Mouse (Mus musculus): ENCODE measurements around the gene D130052B06Rik.
A peak's percentile ranks its signal among the peaks of the same experiment; 100 is the strongest.

Gene D130052B06Rik

DNA sequence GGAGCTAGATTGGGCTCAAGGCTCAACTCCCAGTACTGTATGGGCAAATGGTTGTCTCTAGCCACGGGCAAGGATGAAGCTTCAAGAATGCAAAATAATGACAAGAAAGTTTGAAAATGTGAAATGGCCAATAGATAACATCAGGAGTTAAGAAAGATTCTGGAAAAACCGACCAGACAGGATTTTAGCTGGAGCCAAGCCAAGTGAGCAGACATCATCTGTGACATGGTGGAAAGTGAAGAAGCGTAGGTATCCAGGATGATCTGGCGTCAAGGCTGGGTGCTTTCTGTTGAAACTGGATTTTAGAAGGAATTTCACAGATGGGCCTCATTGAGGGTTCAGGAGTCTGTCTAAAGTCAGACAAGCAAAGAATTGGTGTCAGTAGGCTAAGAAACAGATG lies at the start of gene D130052B06Rik:
D130052B06Rik (plus strand) TSS at position 317 of the 400 bp plus-strand sequence.
- DNase-seq (ENCODE audit: low spot score): peak; percentile 66

DNA sequence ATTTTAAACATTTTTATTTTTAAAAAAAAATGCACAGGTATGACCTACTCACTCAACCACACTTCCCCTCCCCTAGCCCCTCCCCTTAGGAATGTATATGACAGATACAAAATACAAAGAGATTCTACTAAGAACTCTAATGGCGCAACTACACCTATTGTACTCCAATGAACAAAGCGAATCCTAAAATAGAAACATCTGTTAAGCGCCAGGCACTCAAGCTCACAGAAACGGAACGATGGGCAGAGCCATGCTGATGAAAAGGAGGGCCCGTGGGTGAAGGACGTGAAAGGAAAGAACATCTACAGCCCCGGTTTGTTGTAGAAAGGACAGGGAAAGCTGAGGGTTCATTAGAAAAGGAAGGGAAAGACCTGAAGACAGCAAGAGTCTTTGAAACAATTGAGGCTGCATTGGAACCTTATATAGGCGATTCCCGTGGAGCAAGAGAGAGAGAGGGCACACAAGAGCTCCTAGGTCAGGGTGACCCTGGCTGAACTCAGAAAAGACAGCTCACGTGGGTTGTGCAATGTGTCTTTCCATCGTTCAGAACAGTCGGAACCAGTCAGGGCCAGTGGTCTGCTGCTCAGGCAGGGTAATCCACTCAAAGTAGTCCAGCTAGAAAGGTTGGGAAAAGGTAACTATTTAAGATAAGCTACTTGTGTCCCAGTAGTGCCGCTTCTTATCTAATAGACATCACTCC lies 48.1 kb upstream of the D130052B06Rik start:
- DNase-seq (ENCODE audit: low spot score): no peak

DNA sequence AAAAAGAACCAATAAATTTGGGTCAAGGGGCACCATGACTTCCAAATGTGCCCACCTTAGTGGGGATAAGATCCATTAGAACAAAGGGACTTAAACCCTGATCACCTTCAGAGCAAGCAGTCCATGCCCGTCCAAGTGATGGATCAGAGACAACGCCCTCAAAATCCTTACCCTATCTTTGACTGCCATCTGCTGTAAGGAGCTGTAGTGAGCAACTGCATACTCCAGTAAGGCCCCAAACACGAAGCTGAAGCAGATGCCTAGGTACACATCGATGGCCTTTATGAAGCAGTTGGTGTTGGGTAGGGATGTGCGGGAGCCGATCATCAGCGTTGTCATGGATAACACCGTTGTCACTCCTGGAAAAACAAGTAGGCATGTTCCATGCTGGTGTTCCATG lies 45.0 kb upstream of the D130052B06Rik start:
- DNase-seq (ENCODE audit: low spot score): no peak

DNA sequence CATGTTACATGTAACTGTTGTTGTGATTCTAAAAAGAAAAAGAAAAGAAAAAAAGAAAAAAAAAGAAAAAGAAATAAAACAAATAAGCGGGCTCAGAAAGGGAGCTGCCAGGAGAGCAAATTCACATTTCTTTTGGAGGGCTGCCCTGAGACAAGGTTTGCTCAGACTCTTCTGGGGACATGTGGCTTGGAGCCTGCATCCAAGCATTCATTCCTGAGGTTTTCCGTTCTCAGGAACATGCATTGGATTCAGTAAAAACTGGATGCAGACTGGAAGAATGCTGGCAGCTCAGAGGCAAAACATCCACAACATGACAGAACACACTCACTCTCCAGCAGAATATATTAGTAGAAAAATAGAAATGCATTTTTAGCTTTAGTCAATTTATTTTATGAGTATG lies 35.2 kb upstream of the D130052B06Rik start:
- no peak for DNase-seq (ENCODE audit: low spot score)

DNA sequence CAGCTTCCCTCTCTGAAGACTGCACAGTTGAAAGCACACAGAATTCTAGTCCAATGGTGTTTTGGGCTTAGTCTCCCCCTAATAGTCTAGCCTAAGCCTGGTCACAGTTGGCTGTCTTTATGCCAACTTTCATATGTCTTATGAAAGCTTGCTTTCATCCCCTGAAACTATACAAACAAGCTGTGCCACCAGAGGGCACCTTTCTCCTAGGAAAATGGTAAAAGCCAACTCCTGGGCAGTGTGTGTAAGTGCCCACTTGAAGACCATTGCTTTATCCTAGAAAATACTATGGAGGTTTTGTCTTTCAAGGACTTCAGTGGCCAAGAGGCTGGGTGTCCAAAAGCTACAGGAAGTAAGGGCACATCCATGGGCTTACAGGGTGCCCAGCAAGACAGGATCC lies 28.7 kb upstream of the D130052B06Rik start:
- peak; percentile 21 for DNase-seq (ENCODE audit: low spot score)

DNA sequence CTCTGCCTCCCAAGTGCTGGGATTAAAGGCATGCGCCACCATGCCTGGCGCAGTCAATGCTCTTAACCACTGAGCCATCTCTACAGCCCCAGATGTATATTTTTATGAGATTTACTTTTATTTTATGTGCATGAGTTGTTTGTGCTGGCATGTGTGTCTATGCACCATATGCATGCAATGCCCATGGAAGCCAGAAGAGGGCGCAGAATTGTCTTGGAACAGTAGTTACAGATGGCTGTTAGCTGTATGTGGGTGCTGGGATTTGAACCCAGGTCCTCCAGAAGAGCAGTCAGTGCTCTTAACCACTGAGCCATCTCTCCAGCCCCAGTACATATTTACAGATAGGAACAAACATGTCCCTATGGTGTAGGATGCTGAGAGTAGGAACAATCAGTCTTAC lies 24.2 kb upstream of the D130052B06Rik start:
- DNase-seq (ENCODE audit: low spot score): peak; percentile 9

DNA sequence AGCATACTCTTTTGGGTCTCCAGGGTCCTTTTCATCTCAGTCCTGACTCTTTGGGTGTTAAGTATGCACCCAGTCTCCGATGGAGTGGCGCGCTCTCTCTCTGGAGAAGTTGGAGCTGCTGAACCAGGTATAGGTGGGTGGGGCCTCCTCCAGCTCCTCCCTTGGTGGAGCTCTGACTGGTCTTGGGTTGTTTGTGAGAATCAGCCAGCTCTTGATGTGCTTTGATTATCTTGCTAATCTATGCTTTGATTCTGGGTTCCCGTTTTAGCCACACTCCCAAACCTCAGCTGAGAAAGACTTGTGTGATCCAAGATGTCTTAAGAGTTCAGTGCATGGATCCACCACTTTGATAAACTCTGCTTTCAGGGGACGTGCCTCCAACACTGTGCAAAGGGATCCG lies 20.2 kb upstream of the D130052B06Rik start, which contains the start of gene Gabrp:
Gabrp (minus strand) TSS at position 101 of the 400 bp plus-strand sequence.
- DNase-seq (ENCODE audit: low spot score): peak; percentile 24

DNA sequence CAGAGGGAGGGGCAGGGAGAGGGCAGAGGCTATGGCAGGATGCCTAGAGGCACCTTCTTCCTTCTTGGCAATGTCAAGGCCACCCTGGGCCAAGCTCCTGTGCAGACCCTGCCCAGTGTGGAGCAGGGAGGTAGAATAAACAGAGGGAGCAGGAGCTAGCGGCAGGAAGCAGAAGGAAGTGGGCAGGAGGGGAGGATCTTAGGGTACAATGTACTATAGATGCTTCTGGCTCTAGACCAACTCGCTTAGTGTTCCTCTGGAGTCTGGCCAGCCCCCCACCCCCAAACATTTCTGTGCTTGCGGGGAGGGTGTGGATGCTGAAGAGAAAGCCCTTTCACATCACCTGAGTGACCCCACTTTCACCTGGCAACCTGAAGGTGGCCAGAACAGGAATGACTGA lies 19.5 kb upstream of the D130052B06Rik start:
- DNase-seq (ENCODE audit: low spot score): peak; percentile 33

DNA sequence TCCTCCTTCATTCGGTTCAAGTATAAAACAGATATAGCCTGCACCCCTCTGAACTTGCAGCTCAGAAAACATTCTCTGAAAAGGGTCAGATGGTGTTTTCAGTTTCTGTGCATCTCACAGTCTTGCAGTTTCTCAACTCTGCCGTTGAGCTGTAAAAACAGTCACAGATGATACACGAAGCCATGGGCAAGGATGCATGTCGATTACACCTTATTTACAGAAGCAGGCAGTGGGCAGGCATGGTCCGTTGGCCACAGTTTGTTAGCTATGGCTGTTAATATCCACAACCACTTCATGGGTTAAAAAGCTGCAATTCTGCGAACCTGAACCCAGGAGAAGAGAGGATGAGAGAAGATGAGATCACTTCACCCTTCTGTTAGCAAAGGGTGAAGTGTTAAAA lies 12.5 kb upstream of the D130052B06Rik start:
- DNase-seq (ENCODE audit: low spot score): no peak

DNA sequence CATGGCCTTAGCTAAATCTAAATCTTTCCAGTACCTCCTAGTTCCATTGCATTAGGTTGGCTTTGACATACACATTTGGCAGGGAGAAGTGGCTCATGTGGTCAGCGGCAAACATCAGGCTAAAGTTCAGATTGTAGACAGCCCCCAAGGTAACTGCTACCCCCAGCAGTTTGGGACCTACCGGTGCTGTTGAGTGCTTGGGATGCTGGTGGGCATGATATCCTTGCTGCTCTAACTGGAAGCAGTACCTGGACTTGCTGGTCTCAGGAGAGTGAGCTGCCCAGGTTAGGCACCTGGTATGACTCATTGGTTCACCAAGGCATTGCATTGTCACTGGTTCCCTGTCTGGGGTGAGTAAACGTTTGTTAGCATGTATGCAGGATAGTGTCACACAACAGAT lies 8.3 kb upstream of the D130052B06Rik start:
- no peak for DNase-seq (ENCODE audit: low spot score)

DNA sequence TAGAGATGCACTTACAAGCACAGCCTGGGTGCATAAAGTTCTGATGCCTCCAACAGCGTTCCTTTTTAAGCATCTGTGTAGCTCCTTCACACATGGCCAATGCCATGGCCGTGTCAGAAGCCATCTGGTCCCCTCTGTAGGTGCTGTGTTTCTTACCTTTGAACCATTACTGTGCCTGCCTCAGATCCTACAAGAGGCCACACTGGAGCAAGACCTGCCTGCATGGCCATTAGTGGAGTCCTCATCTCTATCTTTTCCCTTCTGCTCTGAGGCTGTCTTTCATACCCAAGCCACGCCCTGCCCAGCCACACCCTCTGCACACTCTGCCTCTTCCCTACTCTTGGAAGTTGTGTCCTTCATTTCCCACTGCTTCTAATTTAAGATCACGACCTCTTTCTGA lies 6.3 kb upstream of the D130052B06Rik start:
- DNase-seq (ENCODE audit: low spot score): no peak

DNA sequence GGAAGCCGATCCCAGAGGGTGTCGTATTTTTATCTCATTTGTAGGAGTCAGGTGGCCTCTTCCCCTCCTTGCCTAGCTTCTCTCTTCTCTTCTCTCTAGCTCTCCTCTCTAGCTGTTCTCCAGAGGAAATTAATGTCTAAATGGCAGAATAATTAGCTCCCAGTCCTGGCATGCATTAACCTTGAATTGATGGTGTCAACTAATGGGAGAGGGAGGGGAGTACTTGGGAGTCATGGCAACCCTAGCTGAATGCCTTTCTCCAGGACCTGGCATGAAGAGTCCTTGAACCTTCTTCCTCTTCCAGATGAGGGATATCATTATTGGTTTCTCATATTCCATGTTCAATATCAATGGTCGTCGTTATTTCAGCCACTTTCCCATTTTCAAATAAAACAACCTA lies 2.4 kb upstream of the D130052B06Rik start:
- DNase-seq (ENCODE audit: low spot score): no peak

DNA sequence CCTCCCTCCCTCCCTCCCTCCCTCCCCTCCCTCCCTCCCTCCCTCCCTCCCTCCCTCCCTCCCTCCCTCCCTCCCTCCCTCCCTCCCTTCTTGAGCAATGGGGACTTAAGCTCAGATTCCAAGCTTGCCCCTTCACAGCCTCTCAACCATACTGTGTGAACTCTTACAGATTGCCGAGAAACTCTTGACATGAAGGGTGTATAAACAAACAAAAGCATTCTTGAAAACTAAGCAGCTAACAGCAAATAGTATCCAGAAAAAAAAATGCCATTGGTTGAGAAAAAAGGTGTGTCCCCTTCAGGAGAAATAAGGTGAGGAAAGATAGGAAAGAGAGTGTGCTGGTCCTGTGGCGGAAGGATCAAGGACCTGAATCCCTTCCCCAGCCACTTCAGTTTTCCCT lies 4.1 kb downstream of the D130052B06Rik start:
- DNase-seq (ENCODE audit: low spot score): no peak

DNA sequence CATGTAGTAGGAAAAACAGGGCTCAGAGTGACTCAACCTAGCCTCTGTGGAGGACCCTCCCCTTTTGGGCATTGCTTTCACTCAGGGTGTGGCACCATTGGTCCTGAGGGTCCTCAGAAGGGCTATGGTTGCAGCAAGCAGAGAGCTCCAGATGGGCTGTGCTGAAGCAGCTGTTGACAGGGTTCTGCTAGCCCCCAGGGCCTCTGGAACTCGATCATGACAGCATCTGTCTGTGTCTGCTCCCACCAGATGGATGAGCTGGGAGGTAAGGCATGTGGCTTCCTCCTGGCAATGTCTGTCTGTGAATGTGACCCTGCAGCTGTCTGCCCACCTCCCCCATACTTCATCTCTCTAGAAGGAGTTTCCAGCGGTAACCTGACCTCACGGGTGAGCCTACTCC lies 8.7 kb downstream of the D130052B06Rik start:
- no peak for DNase-seq (ENCODE audit: low spot score)

DNA sequence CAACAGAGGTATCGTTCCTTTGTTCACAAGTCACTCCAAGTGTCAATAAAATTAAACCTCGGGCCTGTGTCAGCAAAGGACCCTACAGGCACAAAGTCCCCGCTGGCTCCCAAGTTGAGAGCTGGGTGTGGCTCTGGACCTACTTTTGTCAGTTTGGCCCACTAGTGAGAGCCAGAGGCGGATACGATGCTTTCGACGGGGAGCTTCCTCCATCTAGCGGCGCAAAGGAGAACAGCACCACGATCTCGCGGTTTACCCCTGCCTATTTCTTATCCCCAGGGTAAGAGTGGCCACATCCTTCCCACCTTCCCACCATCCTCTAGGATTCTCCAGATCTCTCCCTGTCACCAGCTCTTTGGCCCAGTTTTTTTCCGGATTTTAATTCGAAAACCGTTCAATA lies 15.1 kb downstream of the D130052B06Rik start:
- peak; percentile 69 for DNase-seq (ENCODE audit: low spot score)

DNA sequence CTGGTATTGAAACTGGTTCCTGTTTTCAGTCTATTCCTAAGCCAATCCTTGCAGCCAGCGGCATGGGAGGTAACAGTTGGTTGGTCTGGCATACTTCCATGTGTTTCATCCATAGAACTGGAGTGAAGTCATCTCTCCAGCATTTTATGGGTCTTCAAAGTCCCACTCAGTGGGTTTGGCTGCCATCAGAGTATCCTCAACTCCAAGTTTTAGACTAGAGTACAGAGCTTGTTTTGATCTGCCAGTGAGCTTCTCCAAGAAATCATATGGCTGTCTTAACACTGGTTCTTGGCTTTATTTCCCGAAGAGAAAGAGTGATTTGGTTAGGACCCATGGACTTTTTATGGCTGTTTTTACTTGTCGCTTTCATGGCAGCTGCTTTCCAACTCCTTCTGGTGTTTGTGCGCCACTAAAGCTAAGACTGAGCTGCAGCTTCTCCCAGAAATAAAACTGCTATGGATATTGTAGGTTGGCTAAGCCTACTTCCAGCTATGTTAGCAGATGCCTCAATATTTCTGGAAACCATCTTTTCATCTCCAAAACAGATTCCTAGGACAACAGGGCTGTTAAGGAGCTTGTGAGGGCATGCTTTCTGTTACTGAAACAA lies 28.1 kb downstream of the D130052B06Rik start:
- no peak for DNase-seq (ENCODE audit: low spot score)

DNA sequence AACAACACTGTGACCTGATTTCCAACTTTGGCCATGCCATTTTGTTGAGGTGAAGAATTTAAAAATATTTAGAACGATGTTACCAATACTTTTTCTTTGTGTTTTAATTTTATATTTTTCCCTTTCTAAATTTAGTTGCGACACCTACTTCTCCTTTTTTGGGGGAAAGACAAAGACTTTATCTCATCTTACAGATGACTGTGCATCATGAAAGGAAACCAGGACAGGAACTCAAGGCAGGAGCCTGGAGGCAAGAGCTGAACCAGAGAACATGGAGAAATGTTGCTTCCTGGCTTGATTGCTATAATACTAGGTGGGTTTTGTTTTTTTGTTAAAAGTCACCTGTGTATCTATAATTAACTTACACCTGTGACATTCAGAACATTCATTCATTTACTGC lies 38.0 kb downstream of the D130052B06Rik start:
- no peak for DNase-seq (ENCODE audit: low spot score)

DNA sequence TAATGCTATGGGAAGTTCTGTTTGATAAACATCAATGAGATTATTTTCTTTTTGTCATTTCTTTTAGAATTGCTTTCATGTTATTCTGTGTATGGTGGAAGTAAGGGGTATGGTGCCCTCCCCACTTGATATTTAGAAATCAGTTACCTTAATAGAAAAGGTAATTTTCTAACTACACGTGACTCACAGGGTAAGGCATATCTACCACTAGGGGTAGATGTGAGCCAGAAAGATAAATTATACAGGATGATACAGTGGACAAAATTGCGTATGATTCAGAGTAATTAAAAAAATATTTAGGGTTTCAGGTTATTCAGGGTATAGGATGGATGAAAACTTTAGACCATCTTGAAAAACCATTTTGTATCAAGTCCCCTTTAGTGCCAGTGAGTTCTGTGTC lies 50.3 kb downstream of the D130052B06Rik start:
- no peak for DNase-seq (ENCODE audit: low spot score)

DNA sequence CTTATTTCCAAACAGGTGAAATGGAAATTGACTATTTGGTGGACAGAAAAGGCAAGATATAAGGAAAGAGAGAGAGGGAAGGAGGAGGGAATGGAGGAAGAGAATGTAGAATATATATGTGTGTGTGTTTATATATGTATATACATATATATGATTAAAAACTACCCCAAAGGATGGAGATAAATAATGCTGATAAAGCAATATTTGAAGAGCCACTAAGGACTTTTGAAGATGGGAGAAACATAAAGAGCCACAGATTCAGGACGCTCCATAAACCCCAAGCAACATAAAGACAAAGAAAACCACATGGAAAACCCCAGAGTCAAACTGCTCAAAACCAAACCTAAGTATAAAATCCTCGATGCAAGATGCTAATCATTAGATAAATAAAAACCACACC lies 55.4 kb downstream of the D130052B06Rik start:
- no peak for DNase-seq (ENCODE audit: low spot score)

DNA sequence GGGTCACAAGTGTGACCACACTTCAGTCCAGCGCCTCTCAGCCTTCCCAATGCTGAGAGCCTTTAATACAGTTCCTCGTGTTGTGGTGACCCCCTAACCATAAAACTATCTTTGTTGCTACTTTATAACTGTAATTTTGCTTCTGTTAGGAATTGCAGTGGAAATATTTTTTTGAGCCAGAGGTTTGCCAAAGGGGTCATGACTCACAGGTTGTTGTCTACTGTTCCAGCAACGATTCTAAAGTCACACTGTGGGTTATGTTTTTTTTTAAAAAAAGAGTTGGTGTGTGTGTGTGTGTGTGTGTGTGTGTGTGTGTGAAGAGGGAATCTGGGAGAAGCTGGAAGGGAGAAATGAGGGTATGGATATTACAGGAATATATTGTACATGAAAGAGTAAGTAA lies 56.1 kb downstream of the D130052B06Rik start:
- no peak for DNase-seq (ENCODE audit: low spot score)

DNA sequence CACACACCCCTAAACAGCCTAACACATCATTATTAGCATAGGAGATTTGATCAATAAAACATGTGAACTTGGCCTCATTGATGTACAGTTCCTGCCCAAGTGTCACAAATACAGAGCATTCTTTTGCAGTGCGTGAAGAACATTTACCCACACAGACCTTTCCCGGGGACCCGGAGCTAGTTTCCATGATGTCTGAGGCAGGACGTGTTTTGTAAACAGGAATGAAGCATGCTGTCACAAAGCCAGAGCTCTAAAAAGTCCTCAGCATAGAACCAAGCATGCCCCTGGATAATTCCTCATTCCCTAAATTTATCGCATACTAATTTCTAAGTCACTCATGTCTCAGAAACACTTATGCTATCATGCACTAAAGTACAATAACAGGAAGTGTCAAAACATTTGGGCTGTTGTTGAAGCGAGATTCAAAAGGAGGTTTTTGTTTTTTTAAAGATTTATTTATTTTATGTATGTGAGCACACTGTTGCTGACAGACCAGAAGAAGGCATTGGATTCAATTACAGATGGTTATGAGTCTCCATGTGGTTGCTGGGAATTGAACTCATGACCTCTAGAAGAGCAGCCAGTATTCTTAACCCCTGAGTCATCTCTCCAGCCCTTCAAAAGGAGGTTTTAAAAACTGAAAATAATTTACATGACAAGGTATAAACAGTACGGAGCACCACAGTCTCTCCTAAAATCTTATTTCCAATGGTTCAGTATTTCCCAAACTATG lies 56.9 kb downstream of the D130052B06Rik start:
- no peak for DNase-seq (ENCODE audit: low spot score)

DNA sequence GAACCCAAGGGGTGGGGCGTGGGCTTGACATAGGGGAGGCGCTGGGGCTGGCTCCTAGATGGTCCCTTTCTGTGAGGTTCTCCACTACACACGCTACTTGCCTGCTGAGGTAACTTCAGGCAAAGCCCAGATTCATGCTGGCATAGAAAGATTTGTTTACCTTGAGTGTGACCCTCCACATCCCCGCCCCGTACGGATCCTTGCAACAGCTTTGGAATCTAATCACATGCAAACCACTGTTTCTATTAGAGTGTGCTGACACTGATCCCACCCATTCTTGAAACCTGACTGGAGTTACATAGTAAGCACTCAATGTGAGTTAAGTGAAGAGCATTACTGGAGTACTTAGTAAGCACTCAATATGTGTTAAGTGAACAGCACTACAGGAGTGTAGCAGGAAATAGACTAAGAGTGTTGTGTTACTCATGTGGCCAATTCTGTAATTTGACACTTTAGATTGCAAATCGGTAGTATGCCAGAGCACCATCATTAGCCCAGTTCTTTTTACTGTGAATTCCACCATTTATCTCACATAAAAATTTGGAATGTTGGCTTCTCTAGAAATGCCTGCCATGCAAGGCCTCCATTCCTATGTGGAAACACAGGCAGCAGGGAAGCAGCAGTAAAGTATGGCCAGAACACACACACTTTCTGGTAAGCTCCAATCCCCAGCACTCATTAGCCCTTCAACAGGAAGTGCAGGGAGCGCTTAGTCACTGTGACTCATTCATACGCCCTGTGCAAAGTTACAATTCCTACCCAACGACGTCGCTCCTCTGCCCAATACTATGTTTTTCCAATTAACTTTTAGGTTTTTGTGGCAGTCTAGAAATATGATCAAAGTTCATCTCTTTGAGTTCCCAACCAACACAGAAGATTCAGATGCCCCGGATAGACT lies 61.2 kb downstream of the D130052B06Rik start:
- no peak for DNase-seq (ENCODE audit: low spot score)
